Comparison of ENCODE assay signal across 10 mouse cellular contexts in the genomic region with DNA sequence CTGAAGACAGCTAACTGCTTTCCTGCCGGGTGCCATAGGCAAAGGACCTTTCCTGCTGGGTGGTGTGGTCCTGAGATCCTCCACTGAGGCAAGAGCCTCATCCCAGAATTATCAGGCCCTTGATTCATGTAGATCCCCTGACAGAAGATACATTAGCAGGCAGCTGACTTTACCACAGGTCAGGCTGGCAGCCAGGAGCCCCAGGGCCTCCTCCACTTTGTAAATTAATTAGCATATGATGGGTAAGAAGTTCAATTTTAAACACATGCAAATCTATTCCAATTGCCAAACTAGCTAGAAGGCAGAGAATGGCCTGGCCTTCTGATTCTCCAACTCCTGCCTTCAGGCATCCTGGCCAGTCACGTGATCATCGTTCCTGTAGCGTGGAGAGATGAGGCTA. TPM values are rescaled to one million over a fixed set of nuclear protein-coding genes. Genes with fewer than 3 reads are reported as not detected.
"Had no signal": no experiment of that assay in that cellular context is flagged by ENCODE, and none has a peak within 500 bp of the region (broad histone marks: within the 10 kb centered on the region; RNA-seq: fewer than 3 reads in every experiment).

No protein-coding gene starts in this region.

- DNase-seq: kidney, postnatal 25 days; layer of hippocampus, adult 9-11 months; lung, embryonic 14.5 days; midbrain, embryonic 14.5 days; thymus, postnatal 4 days had no signal

- ATAC-seq: liver, embryonic 12.5 days had no signal

- H3K27me3 ChIP-seq: limb, embryonic 15.5 days; liver, embryonic 12.5 days; neural tube, embryonic 15.5 days had no signal

RNA-seq across cellular contexts. Expression of a gene that starts 56.2 kb away (rescaled TPM):
- polyA plus RNA-seq: liver, embryonic 16.5 days; myocyte had no signal
